Mouse (Mus musculus) megakaryocyte, embryonic 14.5 days (primary cell): ENCODE data around the gene Tas1r2. TPM values are rescaled to one million over a fixed set of nuclear protein-coding genes. Genes with fewer than 3 reads are reported as not detected.

Source experiments
- H3K27me3 ChIP-seq: replicated peaks from 2 replicates; pipeline ENCODE3; 2012; ENCODE audit warnings: inconsistent platforms
- H3K36me3 ChIP-seq: replicated peaks from 2 replicates; pipeline ENCODE3; 2012; ENCODE audit warnings: low read length, inconsistent platforms, mixed read lengths
- H3K4me1 ChIP-seq: 2 replicates; pipeline ENCODE4 v1.6.1; 2012; ENCODE audit warnings: inconsistent platforms
- H3K4me3 ChIP-seq: replicated peaks from 2 replicates; pipeline ENCODE3; 2012; ENCODE audit warnings: moderate library complexity, mild to moderate bottlenecking, inconsistent platforms
- H3K9me3 ChIP-seq: 2 replicates; pipeline ENCODE4 v1.6.1; 2012; ENCODE audit warnings: inconsistent platforms
- FLI1 ChIP-seq: IDR thresholded peaks from 2 replicates; pipeline ENCODE4 v1.6.1; 2012; ENCODE audit warnings: low read length, inconsistent platforms, mixed read lengths
- GATA1 ChIP-seq: IDR thresholded peaks from 3 replicates; pipeline ENCODE4 v1.6.1; 2012; ENCODE audit warnings: mixed read lengths, low read length, inconsistent platforms, borderline replicate concordance
- polyA plus RNA-seq: library from polyadenylated mRNA; stranded (reverse); fragments of >175 nt; gene quantifications from 2 replicates; pipeline ENCODE4 v1.2.3, GENCODE M21; 2012; ENCODE audit warnings: low replicate concordance; ENCODE audit not compliant: insufficient read depth

Gene Tas1r2
- polyA plus RNA-seq, 1 experiment, result 0.48 TPM

DNA sequence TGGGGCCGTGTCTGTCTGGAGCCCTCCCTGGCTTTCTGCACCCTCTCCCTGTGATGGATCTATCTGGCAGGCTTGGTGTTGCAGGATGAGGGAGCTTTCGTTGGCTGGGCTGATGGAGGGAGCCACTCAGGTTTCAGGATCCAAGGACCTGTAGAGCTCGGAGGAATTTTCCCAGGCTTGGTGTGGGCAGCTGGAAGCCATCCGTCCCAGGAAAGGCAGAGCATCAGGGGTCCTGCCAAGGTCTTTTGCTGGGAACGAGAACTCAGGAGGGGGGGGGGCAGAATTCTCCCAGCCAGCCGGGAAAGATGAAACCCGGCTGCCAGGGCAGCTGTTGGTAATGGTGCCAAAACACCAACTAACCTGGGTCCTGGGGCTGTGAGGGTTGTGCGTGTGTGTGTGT is 45.3 kb downstream of the Tas1r2 start:
- no peak overlapping the region for H3K4me3 ChIP-seq
- H3K9me3 ChIP-seq, result no peaks in the 10 kb centered on the region
- TF ChIP-seq FLI1 (no peak), GATA1 (no peak)
- H3K36me3 ChIP-seq, result no peaks in the 10 kb centered on the region
- H3K4me1 ChIP-seq, result no peaks in the 10 kb centered on the region
- H3K27me3 ChIP-seq, result peaks cover 53% of the 10 kb centered on the region

DNA sequence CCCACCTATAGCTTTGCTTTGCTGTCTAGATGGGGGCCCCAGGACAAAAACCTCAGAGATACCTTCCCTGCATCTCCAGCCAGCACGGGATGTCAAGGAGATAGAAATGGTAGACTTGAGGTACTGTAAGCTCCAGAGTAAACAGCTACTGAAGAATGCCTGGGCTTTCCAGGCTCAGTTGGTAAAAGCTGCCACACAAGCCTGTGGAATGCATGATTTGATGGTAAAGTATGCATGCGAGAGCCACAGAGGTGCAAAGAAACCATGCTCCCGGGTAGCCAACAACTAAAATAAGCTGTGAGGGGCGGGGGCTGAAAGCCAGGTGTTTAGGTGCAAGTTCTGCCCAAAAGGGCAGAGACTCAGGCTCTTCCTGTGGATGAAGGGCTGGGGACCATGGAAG is 49.6 kb downstream of the Tas1r2 start:
- Histone ChIP-seq H3K9me3 (no peaks in the 10 kb centered on the region), H3K27me3 (peaks cover 32% of the 10 kb centered on the region), H3K4me1 (no peaks in the 10 kb centered on the region), H3K36me3 (no peaks in the 10 kb centered on the region), H3K4me3 (no peak overlapping the region)
- TF ChIP-seq FLI1 (no peak), GATA1 (no peak)

DNA sequence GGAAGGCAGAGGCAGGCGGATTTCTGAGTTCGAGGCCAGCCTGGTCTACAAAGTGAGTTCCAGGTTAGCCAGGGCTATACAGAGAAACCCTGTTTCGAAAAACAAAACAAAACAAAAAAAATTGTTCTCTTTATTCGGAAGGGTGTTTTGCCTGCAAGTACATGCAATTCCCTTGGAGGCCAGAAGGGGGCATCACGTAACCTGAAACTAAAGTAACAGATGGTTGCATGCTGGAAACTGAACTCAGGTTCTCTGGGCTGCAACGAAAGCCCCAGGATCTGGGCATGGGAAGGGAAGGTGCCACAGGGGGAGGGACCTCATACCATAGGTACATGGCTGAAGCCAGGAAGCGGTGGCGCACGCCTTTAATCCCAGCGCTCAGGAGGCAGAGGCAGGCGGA is 50.1 kb downstream of the Tas1r2 start:
- Histone ChIP-seq H3K9me3 (no peaks in the 10 kb centered on the region), H3K36me3 (no peaks in the 10 kb centered on the region), H3K27me3 (peaks cover 31% of the 10 kb centered on the region), H3K4me1 (no peaks in the 10 kb centered on the region), H3K4me3 (no peak overlapping the region)
- TF ChIP-seq GATA1 (no peak), FLI1 (no peak)

DNA sequence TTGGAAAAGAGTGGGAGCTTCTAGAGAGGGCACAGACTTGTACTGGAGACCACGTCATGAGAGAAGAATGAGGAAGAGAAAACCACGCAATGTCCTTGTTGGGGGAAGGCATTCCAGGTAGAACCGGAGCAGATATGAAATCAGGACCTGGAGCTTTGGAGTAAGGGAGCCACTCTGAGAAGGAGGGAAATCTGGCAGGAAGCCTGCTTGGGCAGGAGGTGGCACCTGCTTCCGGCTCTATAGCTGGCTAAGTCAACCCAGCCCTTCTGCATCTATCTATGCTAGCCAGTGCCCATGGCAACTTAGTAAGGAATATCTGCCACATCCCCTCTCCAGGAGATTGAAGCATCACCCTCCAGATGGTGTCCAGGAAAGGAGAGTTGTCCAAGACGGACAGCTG is 52.6 kb downstream of the Tas1r2 start:
- H3K9me3 ChIP-seq, result no peaks in the 10 kb centered on the region
- peaks cover 26% of the 10 kb centered on the region for H3K27me3 ChIP-seq
- no peak overlapping the region for H3K4me3 ChIP-seq
- no peaks in the 10 kb centered on the region for H3K4me1 ChIP-seq
- no peaks in the 10 kb centered on the region for H3K36me3 ChIP-seq
- TF ChIP-seq GATA1 (no peak), FLI1 (no peak)

DNA sequence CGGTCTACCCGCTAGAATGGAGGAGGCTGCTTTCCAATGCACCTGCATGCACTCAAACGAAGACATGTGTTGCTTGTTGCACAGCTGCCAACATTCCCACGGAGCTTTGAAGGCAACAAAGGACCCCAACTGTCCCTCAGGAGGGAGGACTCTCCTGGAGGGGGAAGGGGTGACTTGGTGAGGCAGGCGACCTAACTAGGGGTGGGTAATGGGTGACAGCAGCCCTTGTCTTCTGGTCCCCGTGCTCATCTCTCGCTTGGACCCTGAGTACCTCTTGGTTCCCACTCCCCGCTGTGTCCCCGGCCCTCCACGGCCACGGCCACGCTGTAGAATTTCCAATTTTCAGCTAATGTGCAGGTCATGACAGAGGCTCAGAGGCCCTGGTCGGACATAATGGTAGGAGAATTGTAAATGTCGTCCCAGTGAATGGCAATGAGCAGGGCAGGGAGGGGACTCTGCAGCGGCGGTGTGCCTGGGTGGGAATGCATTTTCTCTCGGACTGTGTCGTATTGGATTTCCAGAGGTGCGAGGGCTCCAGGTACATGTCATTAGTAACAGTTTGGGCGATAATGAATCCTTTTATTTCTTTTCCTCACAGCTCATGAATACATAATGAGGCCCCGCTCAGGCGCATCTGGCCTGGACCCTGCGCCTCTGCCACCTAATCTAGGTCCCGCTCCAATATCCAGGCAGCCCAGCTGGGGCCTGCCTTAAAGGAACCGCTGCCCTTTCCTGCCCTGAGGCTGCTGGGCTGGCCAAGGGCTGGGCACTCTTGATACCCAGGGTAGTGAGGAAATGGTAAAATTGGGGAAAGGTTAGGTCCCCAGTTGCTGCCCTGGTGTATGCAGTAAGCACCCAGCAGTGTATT is 57.4 kb downstream of the Tas1r2 start:
- Histone ChIP-seq H3K4me3 (no peak overlapping the region), H3K9me3 (no peaks in the 10 kb centered on the region), H3K27me3 (peaks cover 43% of the 10 kb centered on the region), H3K36me3 (no peaks in the 10 kb centered on the region), H3K4me1 (no peaks in the 10 kb centered on the region)
- TF ChIP-seq FLI1 (no peak), GATA1 (no peak)

DNA sequence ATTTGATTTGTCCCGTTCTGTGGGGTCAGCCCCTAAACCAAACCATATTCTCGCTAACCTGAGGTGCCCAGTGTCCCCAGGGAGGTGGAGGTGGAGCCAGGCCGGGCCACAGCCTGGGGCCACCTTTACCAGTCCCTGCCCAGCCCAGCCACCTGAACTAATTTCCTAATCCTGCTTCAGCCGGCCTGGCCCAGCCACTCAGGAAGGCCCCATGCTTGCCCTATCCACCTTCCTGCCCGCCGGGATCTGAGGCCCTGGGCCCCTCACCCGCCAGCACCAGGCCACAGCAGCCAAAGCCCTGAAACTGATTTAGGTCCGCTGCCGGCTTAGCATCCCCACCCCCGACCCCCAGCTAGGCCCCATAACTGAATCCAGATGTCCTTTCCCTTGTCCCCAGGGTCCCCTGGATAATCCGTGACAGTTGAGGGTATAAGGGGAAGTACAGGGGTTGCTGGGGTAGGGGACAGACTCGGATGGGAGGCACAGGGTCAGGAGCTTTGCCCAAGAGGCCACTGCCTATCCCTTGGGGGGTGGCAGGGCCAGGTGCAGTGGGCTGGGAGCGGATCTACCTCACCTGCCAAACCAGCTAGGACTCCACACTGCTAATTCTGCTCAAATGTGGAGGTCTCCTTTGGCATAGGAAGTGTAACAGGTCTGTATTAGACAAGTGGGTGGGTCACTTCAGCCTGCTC is 62.0 kb downstream of the Tas1r2 start:
- no peaks in the 10 kb centered on the region for H3K9me3 ChIP-seq
- H3K36me3 ChIP-seq, result no peaks in the 10 kb centered on the region
- no peaks in the 10 kb centered on the region for H3K4me1 ChIP-seq
- no peak overlapping the region for H3K4me3 ChIP-seq
- TF ChIP-seq FLI1, result no peak
- no peak for TF ChIP-seq GATA1
- peaks cover 39% of the 10 kb centered on the region for H3K27me3 ChIP-seq

DNA sequence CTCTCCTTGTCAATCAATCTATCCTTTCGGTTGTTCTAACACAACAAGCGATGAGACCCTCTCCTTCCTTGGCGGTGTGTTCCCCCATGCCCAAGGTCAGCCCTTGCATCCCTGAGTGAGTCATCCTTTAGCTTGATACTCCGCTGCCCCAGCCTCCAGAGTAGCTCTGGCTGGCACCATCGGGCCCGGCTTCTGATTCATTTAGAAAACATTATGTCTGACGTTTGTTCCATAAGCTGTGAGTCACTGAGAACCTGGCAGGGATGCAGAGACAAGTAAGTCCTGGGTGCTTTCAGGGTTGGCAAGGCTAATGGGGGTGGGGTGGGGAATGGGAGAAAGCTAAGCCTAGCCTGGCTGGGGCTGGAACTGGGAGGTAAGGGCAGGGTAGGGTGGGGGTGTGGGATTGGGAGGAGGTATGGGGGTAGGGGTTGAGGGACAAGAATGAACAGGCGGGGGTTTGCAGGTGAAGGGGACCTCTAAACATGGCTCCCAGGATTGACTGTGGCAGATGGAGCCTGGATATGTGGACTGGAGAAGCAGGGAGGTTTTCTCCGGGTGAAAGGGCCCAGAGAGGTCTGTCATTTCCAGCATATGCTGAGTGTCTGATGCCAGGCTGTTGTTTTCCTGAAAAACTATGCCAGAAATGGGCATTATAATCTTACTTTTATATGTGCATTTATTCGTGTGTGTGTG is 63.3 kb downstream of the Tas1r2 start:
- no peaks in the 10 kb centered on the region for H3K36me3 ChIP-seq
- H3K9me3 ChIP-seq, result no peaks in the 10 kb centered on the region

DNA sequence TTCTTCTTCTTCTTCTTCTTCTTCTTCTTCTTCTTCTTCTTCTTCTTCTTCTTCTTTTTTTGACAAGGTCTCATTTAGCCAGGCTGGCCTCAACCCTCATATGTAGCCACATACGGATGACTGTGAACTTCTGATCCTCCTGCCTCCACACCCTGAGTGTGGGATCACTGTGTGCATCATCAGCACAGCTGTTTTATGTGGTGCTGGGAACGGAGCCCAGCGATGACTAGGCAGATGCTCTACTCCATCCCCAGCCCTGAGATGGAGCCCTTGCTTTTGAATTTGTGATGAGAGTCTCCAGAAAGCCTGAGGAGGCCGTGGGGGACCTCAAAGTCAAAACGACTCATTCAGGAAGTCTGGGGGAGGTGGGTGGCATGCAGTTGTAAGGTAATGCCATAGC is 65.6 kb downstream of the Tas1r2 start:
- TF ChIP-seq FLI1 (no peak), GATA1 (no peak)
- H3K36me3 ChIP-seq, result no peaks in the 10 kb centered on the region
- no peak overlapping the region for H3K4me3 ChIP-seq
- peaks cover 2% of the 10 kb centered on the region; the same call in 1 of the 2 replicates for H3K9me3 ChIP-seq
- H3K4me1 ChIP-seq, result no peaks in the 10 kb centered on the region
- peaks cover 19% of the 10 kb centered on the region for H3K27me3 ChIP-seq

More for the DNA sequence above, 63.3 kb downstream of the Tas1r2 start:
- no peak overlapping the region for H3K4me3 ChIP-seq
- peaks cover 29% of the 10 kb centered on the region for H3K27me3 ChIP-seq
- H3K4me1 ChIP-seq, result no peaks in the 10 kb centered on the region
- TF ChIP-seq GATA1 (no peak), FLI1 (no peak)

Other genes starting within 250 kb of the Tas1r2 start
- gene Iffo2, start 123.0 kb upstream of the Tas1r2 start, polyA plus RNA-seq, result 0.63 and 1.8 TPM in 2 replicates
- 0.03 TPM in 1 of 2 replicates, not detected in the other for gene Gm21969, start 50.4 kb upstream of the Tas1r2 start, polyA plus RNA-seq
- gene Aldh4a1, start 30.7 kb upstream of the Tas1r2 start, polyA plus RNA-seq, result 12.3 and 18.6 TPM in 2 replicates
- gene Pax7, start 180.0 kb downstream of the Tas1r2 start, polyA plus RNA-seq, result not detected in 2 replicates